Mouse (Mus musculus) telencephalon, adult 2 months (tissue): ENCODE results near the gene Dync1li1.
A peak's percentile ranks its signal among the peaks of the same experiment; 100 is the strongest.
"Not testable (repeated sequence)": the region's sequence is repeated elsewhere in the genome, so short reads cannot be mapped to it uniquely, and the experiment has no call there.

Experiments used
- DNase-seq: peaks from one replicate; pipeline ENCODE4 v3.0.0-alpha.2; 2011; ENCODE audit warnings: low read depth, low spot score

Dync1li1 gene

GRCm38 (mm10) chr9:114727315-114727714, 38.7 kb downstream of the Dync1li1 start:
- no peak for DNase-seq

- not testable (repeated sequence) for DNase-seq
Measured at GRCm38 (mm10) chr9:114728432-114728831, 39.8 kb downstream of the Dync1li1 start.

GRCm38 (mm10) chr9:114729911-114730805, 41.6 kb downstream of the Dync1li1 start:
- DNase-seq, result no peak

GRCm38 (mm10) chr9:114731011-114731755, 42.6 kb downstream of the Dync1li1 start, which contains the start of gene Cmtm6:
TSS of gene Cmtm6 (plus strand) at chr9:114731116.
- DNase-seq, result peak; percentile 90

- no peak for DNase-seq
Measured at GRCm38 (mm10) chr9:114731871-114732682, 43.5 kb downstream of the Dync1li1 start.

GRCm38 (mm10) chr9:114733238-114733637, 44.6 kb downstream of the Dync1li1 start:
- no peak for DNase-seq

- DNase-seq, result no peak
Measured at GRCm38 (mm10) chr9:114736442-114736841, 47.9 kb downstream of the Dync1li1 start.

- DNase-seq, result no peak
Measured at GRCm38 (mm10) chr9:114740336-114740735, 51.7 kb downstream of the Dync1li1 start.

- no peak for DNase-seq
Measured at GRCm38 (mm10) chr9:114742731-114743130, 54.1 kb downstream of the Dync1li1 start.

GRCm38 (mm10) chr9:114745163-114745562, 56.6 kb downstream of the Dync1li1 start:
- no peak for DNase-seq

- no peak for DNase-seq
Measured at GRCm38 (mm10) chr9:114745654-114746053, 57.1 kb downstream of the Dync1li1 start.

- DNase-seq, result peak; percentile 80
Measured at GRCm38 (mm10) chr9:114747012-114747411, 58.4 kb downstream of the Dync1li1 start.

- DNase-seq, result no peak
Measured at GRCm38 (mm10) chr9:114747466-114747865, 58.9 kb downstream of the Dync1li1 start.

GRCm38 (mm10) chr9:114751582-114751981, 63.0 kb downstream of the Dync1li1 start:
- DNase-seq, result no peak

GRCm38 (mm10) chr9:114752311-114752710, 63.7 kb downstream of the Dync1li1 start:
- DNase-seq, result no peak

- peak; percentile 76 for DNase-seq
Measured at GRCm38 (mm10) chr9:114752863-114753484, 64.4 kb downstream of the Dync1li1 start.

- DNase-seq, result no peak
Measured at GRCm38 (mm10) chr9:114758272-114758671, 69.7 kb downstream of the Dync1li1 start.

GRCm38 (mm10) chr9:114758801-114759200, 70.2 kb downstream of the Dync1li1 start:
- no peak for DNase-seq

- DNase-seq, result no peak
Measured at GRCm38 (mm10) chr9:114759886-114760285, 71.3 kb downstream of the Dync1li1 start.

- DNase-seq, result no peak
Measured at GRCm38 (mm10) chr9:114760353-114760752, 71.8 kb downstream of the Dync1li1 start.

- DNase-seq, result no peak
Measured at GRCm38 (mm10) chr9:114761848-114762247, 73.3 kb downstream of the Dync1li1 start.
